Mouse (Mus musculus) testis, adult 2 months (tissue): ENCODE data around the gene Kcnk7.

ENCODE experiments used
- CTCF ChIP-seq: fragments of 200-500 bp; IDR thresholded peaks from 2 replicates; pipeline ENCODE4 v1.5.1; 2012; ENCODE audit warnings: low read depth, mild to moderate bottlenecking, inconsistent platforms, low read length, moderate library complexity; ENCODE audit not compliant: control insufficient read depth, insufficient read depth, insufficient replicate concordance
- POLR2A ChIP-seq: fragments of 200-500 bp; IDR thresholded peaks from 2 replicates; pipeline ENCODE4 v1.6.1; 2012; ENCODE audit warnings: low read depth, mild to moderate bottlenecking, inconsistent platforms, low read length, moderate library complexity; ENCODE audit not compliant: control insufficient read depth

DNA sequence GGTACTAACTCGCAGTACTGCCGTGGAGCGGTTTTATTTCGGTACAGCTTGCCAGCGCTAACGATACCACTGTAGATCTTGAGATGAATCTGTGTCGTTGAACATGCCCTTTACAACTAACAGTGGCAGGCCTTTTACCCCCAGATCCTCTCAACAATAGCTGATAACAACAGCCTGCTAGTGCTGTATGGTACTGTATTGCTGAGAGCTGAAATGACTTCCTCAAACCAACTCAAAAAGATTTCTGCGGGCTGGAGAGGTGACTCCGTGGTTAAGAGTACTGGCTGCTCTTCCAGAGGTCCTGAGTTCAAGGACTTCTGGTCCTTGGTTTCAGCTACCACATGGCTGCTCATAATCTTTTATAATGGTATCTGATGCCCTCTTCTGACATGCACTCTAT is 30.2 kb downstream of the Kcnk7 start:
- no peak for TF ChIP-seq CTCF
- no peak for TF ChIP-seq POLR2A
